Mouse (Mus musculus) spleen, adult 2 months (tissue): ENCODE results near the gene Upp2. TPM values are rescaled to one million over a fixed set of nuclear protein-coding genes. Genes with fewer than 3 reads are reported as not detected.

ENCODE experiments used
- DNase-seq, 2 experiments: peaks; one replicate each; pipeline versions ENCODE4 v3.0.0 to v3.0.0-alpha.2; 2012 to 2021; ENCODE audit warnings: low spot score in 2 of 2, low read depth in 1 of 2
- H3K27ac ChIP-seq: fragments of 200-500 bp; 2 replicates; pipeline ENCODE4 v1.5.1; 2012; ENCODE audit warnings: low read length, inconsistent platforms; ENCODE audit not compliant: insufficient read depth
- H3K27me3 ChIP-seq: fragments of 200-500 bp; 2 replicates; pipeline ENCODE4 v1.6.1; 2012; ENCODE audit warnings: mild to moderate bottlenecking, moderate library complexity, low read length, inconsistent platforms; ENCODE audit not compliant: control insufficient read depth, insufficient read depth
- H3K36me3 ChIP-seq: fragments of 200-500 bp; 2 replicates; pipeline ENCODE4 v1.6.1; 2012; ENCODE audit warnings: mild to moderate bottlenecking, low read length, inconsistent platforms; ENCODE audit not compliant: control insufficient read depth, insufficient read depth
- H3K4me1 ChIP-seq: fragments of 200-500 bp; 2 replicates; pipeline ENCODE4 v1.6.1; 2011; ENCODE audit warnings: inconsistent platforms; ENCODE audit not compliant: control insufficient read depth, insufficient read depth, insufficient read length
- H3K4me3 ChIP-seq: fragments of 200-500 bp; 2 replicates; pipeline ENCODE4 v1.5.1; 2011; ENCODE audit warnings: mild to moderate bottlenecking, inconsistent platforms; ENCODE audit not compliant: insufficient read depth, insufficient read length; ENCODE audit errors: extremely low read depth
- CTCF ChIP-seq: fragments of 200-500 bp; IDR thresholded peaks from 2 replicates; pipeline ENCODE4 v1.5.1; 2011; ENCODE audit warnings: mild to moderate bottlenecking, inconsistent platforms; ENCODE audit not compliant: insufficient read depth, insufficient read length, insufficient replicate concordance; ENCODE audit errors: extremely low read depth
- POLR2A ChIP-seq: fragments of 200-500 bp; IDR thresholded peaks from 2 replicates; pipeline ENCODE4 v1.6.1; 2011; ENCODE audit warnings: low read depth, low read length, inconsistent platforms
- WGBS: fragments of 180-500 bp; shearing (Covaris S2); methylation state at CpG from one replicate; pipeline ENCODE4 v1.1.7; 2018; 5-methylcytosine and 5-hydroxymethylcytosine counted together
- polyA plus RNA-seq: library from polyadenylated mRNA; depleted of rRNA; stranded (reverse); fragments of >200 nt; gene quantifications from 2 replicates; pipeline ENCODE4 v1.2.3, GENCODE M21; 2012

Upp2 gene
- polyA plus RNA-seq, 1 experiment, result 1.3 TPM

DNA sequence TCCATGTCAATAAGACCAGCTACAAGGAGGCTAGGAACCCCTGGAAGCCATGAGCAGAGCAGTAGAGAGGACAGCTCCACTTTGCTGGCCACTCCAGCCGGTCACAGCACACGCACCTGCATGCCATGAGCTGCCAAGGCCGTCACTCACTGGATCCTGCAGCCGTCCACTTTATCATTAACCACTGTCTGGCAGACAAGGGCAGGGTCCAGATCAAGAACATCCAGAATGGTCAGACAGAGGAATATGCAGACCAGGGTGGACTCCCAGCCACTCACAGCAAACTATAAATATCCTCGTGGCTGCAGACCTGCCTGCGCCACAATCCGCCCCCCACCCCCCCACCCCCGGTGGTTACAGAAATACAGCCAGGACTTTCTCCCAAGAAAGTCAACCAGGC lies 31.9 kb upstream of the Upp2 start:
- no peaks in the 10 kb centered on the region for H3K4me1 ChIP-seq
- no peak overlapping the region for H3K27ac ChIP-seq
- TF ChIP-seq CTCF, result no peak
- no peak for TF ChIP-seq POLR2A
- no peak overlapping the region for H3K4me3 ChIP-seq
- WGBS, result 87% methylated on average over 8 of the region's 8 CpGs
- DNase-seq, result no peak
- H3K36me3 ChIP-seq, result no peaks in the 10 kb centered on the region
- no peaks in the 10 kb centered on the region for H3K27me3 ChIP-seq

DNA sequence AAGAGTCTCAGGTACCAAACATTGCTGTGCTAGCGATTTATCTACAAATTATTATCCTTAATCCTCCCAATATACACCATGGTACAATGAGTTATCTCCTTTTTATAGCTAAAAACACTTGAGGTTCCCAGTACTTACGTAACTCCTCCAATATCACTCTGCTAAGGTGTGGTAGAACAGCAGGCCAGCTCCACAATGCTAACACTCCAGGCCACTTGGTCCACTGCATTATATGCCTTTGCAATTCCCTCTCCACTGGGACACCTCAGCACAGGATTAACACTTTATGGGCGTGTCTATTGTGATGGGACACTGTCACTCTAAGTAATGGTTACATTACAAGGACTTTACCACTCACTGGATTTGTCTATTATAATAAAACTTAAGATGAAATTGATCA lies 30.3 kb upstream of the Upp2 start:
- Histone ChIP-seq H3K27ac (no peak overlapping the region), H3K4me3 (no peak overlapping the region), H3K27me3 (no peaks in the 10 kb centered on the region), H3K4me1 (no peaks in the 10 kb centered on the region), H3K36me3 (no peaks in the 10 kb centered on the region)
- no peak for TF ChIP-seq POLR2A
- TF ChIP-seq CTCF, result no peak
- WGBS, result 89% methylated on average over 3 of the region's 3 CpGs
- no peak for DNase-seq

DNA sequence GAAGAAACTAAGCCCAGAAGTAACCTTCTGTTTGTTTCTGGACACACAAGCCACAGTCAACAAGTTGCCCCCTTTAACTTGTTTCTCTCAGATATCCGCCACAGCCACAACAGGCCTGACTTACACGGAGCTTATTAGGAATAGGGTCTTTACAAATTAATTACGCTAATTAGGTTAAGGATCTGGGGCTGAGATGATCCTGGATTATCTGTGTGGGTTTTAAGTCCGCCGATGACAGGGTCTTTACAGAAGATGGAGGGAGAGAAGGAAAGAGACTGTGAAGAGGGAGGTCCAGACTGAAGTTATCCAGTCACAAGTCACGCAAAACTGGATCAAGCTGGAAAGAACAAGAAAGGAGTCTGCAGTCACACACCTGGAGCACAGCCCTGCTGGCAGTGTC lies 28.9 kb upstream of the Upp2 start:
- H3K27ac ChIP-seq, result no peak overlapping the region
- no peaks in the 10 kb centered on the region for H3K36me3 ChIP-seq
- no peak for DNase-seq
- TF ChIP-seq POLR2A (no peak), CTCF (no peak)
- no peak overlapping the region for H3K4me3 ChIP-seq
- 93% methylated on average over 6 of the region's 6 CpGs for WGBS
- H3K27me3 ChIP-seq, result no peaks in the 10 kb centered on the region
- no peaks in the 10 kb centered on the region for H3K4me1 ChIP-seq

DNA sequence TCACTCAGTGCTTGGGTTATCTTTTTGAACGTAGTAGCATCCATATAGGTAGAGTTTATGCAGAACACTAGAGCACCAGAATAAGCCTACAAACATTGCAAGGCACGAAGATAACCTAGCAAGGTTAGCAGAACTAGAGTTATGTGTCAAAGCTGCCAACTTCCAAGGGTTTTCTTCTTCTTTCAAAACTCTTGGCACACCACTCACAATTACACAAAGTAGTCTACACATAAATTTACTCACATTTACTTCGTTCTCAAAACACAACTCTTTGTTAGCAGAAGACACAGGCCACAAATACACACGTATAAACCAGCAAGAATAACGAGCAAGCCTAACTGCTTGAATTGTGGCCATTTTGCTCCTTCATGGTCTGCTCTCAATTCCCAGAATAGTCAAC lies 23.8 kb upstream of the Upp2 start:
- Histone ChIP-seq H3K27me3 (no peaks in the 10 kb centered on the region), H3K27ac (no peak overlapping the region), H3K4me1 (no peaks in the 10 kb centered on the region), H3K36me3 (no peaks in the 10 kb centered on the region), H3K4me3 (no peak overlapping the region)
- DNase-seq, result no peak
- no peak for TF ChIP-seq CTCF
- TF ChIP-seq POLR2A, result no peak
- 89% methylated on average over 5 of the region's 5 CpGs for WGBS

DNA sequence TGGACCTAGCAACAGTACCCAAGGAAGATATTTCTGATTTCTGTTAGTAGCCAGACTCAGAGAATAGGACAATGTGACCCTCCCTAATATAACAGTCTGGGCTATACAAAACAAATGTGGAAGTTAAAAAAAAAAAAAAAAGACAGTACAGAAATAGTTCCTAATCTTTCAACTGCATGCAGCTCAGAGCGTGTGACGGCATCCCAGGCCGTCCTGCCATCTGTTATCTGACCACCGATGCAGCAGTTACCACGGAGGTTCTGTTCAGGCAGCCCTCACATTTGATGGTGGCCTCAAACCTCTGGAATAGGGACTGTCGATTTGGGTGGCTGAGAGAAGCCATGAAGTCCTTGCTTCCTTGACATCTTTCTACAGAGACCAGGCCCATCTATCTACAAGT lies 22.7 kb upstream of the Upp2 start:
- TF ChIP-seq CTCF, result no peak
- TF ChIP-seq POLR2A, result no peak
- no peaks in the 10 kb centered on the region for H3K4me1 ChIP-seq
- no peak for DNase-seq
- H3K27me3 ChIP-seq, result no peaks in the 10 kb centered on the region
- 37% methylated on average over 6 of the region's 6 CpGs for WGBS
- no peak overlapping the region for H3K4me3 ChIP-seq
- H3K27ac ChIP-seq, result no peak overlapping the region
- H3K36me3 ChIP-seq, result no peaks in the 10 kb centered on the region

DNA sequence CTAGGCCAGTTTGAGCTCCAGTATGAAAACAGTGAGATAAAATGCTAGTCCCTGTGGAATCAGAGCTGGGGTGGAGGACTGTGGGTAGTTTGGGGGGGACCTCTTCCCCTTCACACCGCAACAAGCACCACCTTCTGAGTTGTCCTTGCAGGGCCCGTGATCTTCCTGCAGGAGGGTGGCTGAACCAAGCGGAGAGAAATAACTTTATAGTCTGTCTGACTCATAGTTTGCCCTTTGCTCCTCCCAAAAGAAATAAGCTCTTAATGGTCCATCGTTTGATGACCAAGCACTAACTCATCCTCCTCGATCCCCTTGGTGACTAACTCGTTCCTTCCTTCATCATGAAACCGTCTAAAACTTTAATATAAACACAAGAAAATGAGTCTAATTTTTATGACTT lies 20.8 kb upstream of the Upp2 start:
- Histone ChIP-seq H3K27ac (no peak overlapping the region), H3K27me3 (no peaks in the 10 kb centered on the region), H3K36me3 (no peaks in the 10 kb centered on the region), H3K4me1 (no peaks in the 10 kb centered on the region), H3K4me3 (no peak overlapping the region)
- no peak for DNase-seq
- 93% methylated on average over 7 of the region's 7 CpGs for WGBS
- TF ChIP-seq POLR2A (no peak), CTCF (no peak)

DNA sequence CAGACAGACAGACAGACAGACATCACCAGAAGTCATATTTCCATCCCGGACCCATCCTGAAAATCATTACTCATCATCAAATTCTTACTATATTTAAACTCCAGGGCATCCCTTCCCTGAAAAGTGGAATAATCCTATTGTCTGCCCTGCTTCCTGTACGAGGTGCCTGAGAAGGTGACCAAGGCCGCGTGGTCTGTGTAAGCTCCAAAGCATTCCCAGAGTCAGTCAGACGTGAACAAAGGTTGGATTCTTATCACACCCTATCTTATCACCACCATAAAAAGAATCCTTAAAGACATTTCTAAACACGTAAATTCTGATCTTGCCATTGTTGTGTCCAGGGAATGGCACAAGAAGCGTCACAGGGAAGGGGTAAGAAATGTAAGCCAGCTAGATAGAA lies 18.2 kb upstream of the Upp2 start:
- no peak for DNase-seq
- H3K27me3 ChIP-seq, result no peaks in the 10 kb centered on the region
- 87% methylated on average over 7 of the region's 7 CpGs for WGBS
- H3K4me1 ChIP-seq, result no peaks in the 10 kb centered on the region
- TF ChIP-seq POLR2A, result no peak
- no peak for TF ChIP-seq CTCF
- H3K4me3 ChIP-seq, result no peak overlapping the region
- no peaks in the 10 kb centered on the region for H3K36me3 ChIP-seq
- H3K27ac ChIP-seq, result no peak overlapping the region
